Mouse (Mus musculus) cerebellum, adult 9-11 months (tissue): ENCODE data around the gene Dlec1.
A peak's percentile ranks its signal among the peaks of the same experiment; 100 is the strongest.

Source experiments
- DNase-seq: peaks from one replicate; pipeline ENCODE4 v3.0.0; 2022

Dlec1 gene

DNA sequence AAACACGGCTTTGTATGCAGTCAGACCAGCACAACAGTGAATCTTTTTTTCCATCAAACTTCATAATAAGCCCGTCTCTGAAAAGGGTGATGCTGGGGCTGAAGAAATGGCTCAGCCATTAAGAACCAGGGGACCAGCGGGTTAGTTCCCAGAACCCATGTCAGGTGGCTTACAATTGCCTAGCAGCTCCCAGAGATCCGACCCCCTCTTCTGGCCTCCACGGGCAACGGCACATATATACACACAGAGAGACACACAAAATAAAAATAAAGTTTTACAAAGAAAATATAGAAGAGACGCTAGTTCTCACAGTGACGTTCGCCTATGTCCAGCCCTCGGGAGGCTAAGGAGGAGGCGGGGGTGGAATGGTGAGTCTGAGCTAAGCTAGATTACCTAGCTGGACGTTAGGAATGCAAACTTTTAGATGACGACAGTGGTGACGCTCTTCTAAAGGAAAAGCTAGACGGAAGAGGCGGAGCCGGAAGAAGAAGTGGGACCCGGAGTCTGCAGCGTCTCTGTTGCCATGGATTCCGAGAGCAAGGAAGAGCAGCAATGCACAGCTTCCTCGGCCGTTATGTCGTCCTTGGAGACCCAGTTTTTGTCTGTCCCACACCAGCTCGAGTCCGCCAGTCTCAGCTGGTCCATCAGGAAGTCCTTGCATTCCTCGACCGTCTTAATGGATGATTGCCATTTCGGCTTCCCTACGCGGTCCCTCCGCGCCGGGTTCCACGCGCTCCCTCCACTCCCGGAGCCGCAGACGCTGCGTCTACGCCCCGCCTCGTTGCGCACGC is at the start of gene Dlec1:
Gene Dlec1 (plus strand): TSS at position 487 of the 791 bp plus-strand sequence.
- DNase-seq = peak; percentile 21

DNA sequence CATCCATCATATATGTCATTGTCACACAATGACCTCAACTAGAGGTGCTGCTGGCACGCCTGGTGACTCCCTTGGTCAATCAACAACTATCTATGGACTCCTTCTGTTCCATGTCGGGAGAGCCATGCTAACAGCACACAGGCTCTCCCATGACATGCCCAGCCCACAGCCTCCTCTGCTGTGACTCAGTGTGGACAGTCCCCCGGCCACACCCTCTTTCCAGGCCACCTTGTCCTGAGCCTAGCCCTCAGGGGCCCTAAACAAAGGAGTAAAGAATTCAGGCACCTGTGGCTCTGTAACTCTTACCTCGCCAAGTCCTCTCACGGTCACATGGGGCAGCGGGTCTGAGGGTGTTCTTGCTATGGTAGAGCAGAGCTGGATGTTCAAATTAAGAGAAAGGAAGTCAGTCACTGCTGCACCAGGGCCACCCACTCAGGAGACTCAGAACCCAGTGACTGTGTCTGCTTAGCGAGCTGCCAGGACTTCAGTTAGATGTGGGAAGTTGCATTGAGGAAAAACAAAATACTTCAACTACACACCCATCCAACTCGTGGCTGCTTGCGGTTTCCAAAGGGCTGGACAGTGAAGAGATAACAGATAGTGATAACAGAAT is 48.2 kb upstream of the Dlec1 start:
- no peak for DNase-seq

DNA sequence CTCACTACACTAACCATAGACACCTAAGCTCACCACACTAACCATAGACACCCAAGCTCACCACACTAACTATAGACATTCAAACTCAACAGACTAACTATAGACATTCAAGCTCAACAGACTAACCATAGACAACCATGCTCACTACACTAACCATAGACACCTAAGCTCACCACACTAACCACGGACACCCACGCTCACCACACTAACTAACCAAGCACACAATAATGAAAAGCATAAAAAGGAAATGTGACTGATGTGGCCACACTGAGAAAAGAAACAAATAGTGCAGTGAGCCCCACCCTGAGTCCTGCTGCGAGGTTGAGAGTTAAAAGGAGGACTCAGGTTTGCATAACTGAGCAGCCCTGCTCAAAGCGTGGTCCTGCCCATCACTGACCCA is 46.9 kb upstream of the Dlec1 start:
- no peak for DNase-seq

DNA sequence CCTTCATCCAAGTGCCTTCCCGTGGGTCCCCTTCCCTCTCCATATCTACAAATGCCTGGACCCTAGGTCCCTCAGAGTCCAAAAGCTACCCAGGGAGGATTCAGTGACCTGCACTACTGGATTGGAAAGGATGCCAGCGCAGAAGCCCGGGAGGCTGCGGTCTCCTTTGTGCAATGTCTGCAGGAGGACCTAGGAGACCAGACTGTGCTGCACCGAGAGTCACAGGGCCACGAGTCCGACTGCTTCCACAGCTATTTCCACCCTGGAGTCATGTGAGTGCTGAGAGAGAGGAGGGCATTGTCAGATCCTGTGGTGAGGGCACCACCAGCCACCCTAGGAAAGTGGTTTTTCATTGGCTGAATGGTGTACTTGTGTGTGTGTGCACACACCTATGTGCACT is 44.0 kb upstream of the Dlec1 start:
- no peak for DNase-seq

DNA sequence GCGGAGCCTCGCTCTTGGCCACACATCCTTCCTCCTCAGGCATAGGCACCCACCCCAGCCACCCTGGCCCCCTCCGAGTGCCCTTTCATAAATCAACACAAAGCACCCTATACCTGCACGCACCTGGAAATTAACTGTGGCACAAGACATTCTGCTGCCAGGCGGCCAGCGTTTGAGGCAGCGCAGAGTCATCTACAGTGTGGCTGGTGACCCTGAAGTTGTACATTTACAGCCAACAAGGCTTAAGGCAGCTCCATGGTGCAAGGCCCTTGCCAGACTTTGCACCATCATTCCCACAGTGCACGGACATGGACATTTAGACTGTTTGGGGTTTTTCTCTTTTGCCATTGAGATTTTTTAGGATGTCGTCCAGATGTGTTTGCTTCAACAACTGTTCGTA is 41.6 kb upstream of the Dlec1 start:
- no peak for DNase-seq

DNA sequence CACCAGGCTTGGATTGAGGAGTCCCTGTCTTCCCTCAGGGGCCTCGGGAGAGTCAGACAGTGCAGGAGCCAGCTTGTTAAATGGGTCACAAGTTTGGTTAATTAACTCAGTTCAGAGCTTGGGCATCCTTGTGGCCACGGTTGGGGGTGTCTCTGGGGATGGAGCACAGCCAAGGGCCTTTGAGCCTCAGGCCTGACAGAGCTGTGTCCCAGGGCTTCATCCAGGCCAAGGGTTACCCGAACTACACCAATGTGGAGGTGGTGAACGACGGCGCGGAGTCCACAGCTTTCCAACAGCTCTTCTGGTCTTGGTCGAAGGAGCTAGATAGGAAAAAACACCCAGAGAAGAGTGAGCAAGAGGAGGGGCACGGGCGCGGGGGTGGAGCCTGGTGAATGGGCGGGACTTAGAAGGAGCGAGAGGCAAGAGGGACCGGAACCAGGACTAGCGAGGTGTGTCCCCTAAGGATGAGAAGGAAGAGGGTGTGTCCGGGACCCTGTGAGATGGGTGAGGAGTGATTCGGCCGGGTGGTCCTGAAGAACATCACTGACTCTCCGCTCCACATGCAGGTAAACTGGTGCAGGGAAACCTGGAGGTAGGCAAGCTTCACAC is 39.1 kb upstream of the Dlec1 start:
- DNase-seq = no peak

DNA sequence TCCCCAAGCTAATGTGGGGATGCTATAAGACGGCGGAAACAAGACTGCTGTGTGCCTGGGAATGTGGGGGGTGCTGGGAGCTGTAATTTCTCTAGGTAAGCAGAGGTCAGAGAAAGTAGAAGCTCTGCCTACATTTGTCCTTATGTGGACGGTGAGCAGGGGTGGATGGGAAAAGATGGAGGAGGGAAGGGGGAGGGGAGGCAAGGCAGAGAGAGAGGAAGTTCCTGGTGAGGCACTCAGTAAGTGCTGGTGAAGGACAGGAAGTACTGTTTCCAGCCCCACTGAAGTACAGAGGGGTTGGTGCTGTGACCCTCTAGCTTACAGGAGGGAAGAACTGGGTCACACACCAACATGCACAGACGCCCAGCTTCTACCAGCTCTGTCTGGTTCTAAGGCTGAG is 38.0 kb upstream of the Dlec1 start:
- DNase-seq = no peak

DNA sequence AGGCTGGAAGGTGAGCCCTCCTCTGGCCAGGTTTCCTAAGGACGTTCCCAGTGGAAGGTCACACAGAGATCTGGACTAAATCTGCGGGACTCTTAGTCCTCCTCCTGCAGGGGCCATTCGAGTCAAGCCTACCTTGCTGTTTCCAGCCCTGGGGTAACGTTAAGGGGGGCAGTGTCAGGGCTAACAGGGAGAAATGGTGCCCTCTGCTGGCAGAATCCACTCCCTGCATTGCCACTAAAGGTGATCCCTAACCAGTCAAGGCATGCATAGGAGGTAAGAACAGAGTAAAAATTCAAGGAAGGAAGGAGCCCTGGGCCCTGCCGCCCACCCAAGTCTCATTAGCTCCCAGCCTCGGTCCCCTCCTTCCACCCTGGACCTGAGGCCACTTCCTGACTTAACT is 34.7 kb upstream of the Dlec1 start:
- peak; percentile 46 for DNase-seq

DNA sequence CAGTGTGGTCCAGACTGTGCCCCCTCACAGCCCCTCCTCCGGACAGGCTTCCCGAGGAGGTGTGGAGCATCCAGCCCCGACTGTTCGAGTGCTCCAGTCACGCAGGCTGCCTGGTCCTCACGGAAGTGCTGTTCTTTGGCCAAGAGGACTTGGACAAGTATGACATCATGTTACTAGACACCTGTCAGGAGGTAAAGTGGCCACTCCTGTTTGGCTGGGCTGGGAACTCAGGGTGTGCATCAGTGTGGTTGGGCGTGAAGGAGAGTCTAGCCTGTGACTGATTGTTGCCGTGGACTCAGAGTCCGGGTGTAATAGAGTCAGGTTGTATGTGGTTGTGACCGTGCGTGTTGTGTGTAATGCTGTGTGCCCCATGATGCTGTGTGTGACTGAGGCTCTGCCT is 34.0 kb upstream of the Dlec1 start:
- no peak for DNase-seq

DNA sequence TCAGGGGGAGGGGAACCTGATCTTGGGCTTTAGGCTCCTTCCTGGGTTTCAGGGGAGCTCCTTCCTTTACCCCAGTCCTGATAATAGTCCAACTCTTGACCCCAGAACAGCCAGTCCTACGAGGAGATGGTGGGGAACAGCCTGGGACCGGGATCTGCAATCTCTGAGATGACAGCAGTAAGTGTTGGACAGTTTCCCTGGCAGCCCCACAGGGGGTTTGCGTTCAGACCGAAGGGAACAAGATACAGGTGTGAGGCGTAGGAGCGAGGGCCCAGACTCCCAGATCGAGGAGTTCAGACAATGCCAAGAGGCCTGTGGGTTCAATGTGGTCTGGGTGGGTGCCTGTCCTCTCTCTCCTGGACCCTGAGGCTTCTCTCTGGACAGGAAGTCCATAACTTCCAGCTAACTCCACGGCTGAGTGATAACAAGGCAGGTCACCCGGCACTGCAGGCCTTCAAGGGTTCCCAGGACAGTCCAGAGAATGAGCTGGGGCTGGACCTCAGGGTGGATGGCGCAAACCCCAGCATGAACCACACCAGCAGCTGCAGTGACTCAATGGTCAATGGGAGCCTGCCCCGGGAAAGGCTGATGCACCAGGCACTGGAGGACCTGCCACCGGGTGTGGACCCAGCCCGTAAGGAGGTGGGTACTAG is 32.0 kb upstream of the Dlec1 start:
- DNase-seq = no peak

DNA sequence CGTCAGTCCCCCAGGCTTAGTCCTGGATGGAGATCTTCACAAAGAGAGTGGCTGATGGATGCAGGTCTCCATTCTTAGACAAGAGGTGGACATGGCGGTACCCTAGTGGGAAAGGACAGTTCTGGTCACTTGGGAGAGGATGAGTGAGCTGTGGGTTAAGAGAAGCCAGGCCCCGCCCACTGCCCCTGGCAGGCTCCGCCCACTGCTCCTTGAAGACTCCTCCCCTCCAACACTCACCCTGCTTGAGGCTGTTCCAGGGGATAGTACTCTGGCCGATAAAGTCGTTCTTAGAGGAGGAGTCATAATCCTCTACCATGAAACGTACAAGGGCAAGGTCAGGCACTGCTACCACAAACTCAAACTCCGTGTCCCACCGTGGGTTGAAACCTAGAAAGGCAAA is 30.5 kb upstream of the Dlec1 start:
- no peak for DNase-seq

DNA sequence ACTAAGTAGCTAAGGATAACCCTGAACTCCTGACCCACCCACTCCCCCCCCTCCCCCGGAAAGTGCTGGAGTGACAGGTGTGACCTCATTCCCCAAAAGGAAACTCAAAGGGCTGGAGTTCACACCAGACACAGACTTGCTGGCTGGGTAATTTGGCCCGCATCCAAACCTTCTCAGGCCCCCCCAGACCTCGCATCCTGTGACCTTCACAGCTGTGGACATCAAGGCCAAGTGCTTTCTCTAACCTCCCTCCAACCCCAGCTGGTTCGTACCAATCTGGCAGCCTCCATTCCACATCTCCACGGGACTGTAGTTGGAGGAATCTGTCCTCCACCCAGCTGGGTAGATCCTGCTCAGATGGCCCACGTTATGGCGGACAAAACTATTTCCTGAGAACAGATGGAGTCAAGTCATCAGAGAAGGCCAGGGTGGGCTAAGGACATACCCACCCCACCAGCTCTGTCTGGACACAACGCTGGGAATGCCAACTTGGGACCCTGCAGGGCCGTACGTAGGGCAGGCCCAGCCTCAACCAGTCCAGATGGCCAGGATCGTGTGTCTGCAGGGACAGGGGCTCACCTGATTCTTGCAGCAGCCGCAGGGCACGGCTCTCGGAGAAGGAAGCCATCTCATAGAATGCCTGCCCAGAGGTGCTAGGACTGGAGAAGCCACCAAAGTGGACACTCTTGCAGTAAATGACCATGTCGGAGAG is 28.9 kb upstream of the Dlec1 start:
- no peak for DNase-seq

DNA sequence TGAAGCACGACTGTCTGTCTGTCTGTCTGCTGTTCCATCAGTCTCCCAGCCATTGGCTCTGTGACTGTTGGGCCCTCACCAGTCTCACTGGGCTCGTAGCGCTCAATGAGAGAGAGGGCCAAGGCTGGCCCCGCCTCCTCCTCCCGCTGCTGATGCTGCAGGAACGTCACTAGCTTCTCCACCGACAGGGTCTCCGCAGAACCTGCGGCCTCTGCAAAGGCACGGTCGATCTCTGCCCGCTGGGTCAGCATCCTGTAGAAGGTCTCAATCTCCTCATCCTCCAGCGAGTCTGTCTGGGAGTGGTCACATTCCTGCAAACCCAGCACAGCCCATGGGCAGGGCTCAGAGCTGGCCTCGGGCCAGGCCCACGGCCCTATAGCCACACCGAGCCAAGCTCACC is 26.6 kb upstream of the Dlec1 start:
- DNase-seq = no peak

DNA sequence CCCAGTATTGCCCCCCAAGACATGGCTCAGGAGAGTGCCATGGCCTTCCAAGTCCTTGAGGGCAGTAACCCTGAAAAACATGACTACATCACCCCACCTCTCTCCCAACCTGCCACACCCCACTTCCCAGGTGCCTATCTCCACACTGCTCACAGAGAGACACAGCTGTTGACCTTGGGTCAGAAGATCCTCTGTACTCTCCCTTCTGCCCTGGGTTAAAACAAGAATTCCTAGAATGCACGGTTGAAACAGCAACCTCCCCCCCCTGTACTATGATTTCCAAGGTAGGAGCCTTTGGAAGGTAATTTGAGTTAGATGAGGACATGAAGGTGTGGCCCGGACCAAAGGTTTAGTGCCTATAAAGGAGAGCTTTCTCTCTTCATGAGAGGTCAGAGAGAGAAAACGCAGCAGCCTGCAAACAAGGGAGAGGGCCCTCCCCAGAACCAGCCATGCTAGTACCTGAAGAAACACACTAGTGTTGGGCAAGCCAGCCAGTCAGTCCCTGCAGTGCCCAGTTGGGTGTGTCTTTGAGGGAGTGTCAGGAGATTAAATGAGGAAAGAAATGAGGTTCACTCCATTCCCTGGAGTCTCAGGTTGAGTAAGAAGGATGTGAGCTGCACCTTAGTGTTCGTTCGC is 22.1 kb upstream of the Dlec1 start:
- no peak for DNase-seq

DNA sequence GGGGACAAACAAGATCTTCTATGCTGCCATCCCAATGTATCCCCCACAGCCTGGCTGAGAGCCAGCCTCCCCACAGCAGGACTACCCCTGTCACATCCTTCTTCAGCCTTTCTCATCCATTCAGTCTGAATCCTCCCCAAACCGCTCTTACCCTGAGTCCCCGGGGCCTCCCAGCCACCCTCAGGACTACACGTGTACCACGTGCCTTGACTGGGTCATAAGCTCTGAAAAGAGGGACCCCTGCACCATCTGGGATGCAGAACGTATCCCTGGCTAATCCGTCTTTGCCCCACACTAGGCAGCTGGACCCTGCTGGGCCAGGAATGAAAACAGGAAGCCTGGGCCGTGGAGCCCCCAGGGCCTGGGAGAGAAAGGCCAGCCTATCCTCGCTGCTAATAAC is 20.2 kb upstream of the Dlec1 start:
- DNase-seq = no peak

DNA sequence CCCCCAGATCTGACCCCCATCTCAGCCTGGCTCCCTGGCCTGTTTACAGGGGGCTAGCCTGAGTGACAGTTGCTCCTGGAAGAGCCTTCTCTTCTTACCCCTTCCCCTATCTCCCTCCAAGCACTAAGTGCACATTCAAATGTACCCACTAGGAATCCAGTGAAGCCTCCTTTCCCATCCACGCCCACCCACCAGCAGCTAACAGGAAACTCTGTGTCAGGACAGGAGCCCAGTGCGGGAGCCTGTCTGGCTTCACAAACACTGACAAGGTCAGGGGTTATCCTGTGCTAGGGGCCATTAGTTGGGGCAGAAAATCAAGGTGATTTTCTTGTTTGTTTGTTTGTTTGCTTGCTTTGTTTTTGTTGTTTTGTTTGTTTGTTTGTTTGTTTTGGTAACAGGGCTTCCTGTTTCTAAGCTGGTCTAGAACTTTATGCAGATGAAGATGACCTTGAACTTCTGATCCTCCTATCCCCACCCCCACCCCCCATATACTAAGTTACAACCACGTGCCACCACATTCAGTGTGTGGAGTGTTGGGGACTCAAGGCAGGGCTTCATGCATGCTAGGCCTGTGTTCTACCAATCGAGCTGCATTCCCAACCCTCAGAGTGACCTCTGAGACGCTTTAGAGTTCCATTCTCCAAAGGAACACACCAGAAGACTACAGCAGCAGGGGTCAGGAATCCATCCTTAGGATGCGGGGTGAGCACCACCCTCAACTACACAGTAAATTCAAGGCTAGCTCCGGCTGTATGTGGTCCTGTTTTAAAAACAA is 19.4 kb upstream of the Dlec1 start:
- DNase-seq = no peak

DNA sequence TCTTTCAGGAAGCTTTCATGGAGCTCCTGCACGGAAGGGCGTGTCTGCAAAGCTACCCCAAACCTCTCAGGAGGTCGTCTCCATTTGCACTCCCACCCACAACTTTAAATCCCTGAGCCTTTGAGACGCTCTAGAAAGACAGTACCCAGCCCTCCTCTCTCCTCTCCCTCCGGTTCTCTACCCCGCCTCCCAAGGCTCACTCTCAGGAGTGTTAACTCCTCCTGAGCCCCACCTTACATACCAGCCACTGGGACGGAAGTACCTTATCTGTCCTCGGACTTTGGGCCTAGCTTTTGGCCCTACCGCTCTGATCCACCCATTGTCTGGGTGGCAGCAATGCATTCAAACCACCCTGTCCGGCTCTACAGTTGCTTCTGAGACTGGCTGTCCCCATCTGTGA is 18.3 kb upstream of the Dlec1 start:
- no peak for DNase-seq

DNA sequence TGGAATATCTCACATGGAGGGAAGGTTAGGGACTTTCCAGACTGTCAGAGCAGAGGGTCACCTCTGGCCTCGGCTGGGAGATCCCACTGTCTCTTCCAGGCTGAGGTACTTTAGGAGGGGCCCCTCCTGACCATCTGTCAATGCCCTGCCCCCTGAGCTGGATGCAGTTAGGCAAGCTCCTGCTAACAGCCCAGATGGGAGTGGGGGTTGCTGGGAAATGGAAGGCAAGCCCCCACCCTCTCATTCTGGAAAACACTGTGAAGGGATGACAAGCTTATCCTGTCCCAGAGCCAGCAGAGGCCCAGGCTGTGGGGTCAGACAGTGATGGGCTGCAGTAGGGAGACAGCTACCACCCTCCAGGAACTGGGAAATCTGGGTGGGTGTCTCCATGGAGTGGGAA is 15.8 kb upstream of the Dlec1 start:
- no peak for DNase-seq

DNA sequence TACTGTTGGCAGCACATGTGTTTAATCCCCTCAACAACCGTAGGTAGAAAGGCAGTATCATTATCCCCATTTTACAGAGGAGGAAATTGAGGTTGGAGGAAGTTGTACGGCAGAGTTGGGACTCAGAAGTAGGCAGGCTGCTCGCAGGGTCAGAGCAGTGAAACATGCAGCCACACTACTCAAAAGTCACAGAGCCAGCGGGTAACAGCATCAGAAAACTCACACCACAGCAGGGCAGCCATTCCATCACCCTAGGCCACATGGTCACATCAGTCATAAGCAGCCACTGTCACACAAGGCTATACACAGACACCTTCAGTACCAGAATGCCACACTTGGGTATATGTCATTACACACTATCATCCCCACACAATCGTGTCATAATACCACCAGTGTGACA is 15.0 kb upstream of the Dlec1 start:
- no peak for DNase-seq

DNA sequence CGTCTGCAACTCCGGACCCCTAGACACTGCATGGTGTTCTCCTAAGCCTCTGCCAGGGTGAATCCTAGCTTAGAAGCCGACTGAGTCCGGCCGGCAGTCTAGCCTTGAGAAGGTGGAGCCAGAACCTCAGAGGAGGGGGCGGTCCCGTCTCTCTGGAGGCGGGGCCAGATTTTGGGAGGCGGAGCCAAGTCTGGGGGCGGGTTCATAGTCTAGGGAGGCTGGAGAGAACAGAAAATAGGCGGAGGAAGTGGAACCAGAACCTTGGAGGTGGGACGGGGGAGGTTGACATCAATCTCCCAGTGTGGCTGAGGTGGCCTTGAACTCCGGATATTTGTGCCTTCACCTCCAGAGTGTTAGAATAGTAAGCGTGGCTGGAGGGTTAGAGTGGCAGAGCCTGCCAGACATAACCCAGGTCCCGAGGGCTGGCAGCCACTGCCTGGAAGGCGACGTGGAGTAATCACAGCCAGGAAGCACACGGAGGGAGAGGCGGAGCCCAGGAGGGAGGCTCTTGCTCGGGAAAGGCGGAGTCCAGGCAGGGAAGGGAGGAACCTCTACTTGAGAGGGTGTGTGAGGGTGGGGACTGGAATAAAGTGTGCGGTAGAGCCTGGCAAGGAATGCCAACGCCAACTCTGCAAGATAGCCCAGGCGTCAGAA is 14.0 kb upstream of the Dlec1 start:
- DNase-seq = peak; percentile 60

DNA sequence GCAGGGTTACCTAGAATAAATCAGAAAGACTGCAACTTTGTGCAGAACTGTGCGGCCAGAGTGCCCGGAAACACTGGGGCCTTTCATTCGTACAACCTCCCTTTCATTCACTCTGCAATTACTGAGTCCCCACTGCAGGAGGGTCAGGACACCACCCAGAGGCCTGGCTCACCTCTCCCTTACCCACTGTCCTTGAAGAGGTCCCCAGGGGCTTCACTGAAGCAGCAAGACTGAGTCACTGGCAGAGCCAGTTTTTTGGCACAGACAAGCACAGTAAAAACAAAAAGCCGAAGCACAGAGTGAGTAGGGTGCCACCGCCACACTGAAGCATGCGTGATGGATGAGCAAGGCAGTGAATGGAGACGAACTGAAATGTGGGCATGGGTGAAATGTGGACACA is 12.8 kb upstream of the Dlec1 start:
- no peak for DNase-seq
